Mouse (Mus musculus) neural tube, embryonic 14.5 days (tissue): Measurements from ENCODE around the gene Panx1. TPM values are rescaled to one million over a fixed set of nuclear protein-coding genes. Genes with fewer than 3 reads are reported as not detected.

Experiments
- ATAC-seq: fragments of 200-750 bp; cut with Nextera tagmentation; 2 replicates; pipeline ENCODE4 v1.8.0; 2017; ENCODE audit warnings: low read depth, mild to moderate bottlenecking, moderate TSS enrichment, moderate library complexity
- H3K27ac ChIP-seq: fragments of 300-500 bp; sonication (generic); 2 replicates; pipeline ENCODE4 v1.5.1; 2014; ENCODE audit warnings: low read depth, mild to moderate bottlenecking, control low read depth, low read length, moderate library complexity, mixed read lengths
- H3K27me3 ChIP-seq: fragments of 300-500 bp; sonication (generic); 2 replicates; pipeline ENCODE4 v1.6.1; 2014; ENCODE audit warnings: low read length; ENCODE audit not compliant: control insufficient read depth, insufficient read depth
- H3K36me3 ChIP-seq: fragments of 300-500 bp; sonication (generic); 2 replicates; pipeline ENCODE4 v1.6.1; 2014; ENCODE audit warnings: low read length, mixed read lengths; ENCODE audit not compliant: control insufficient read depth, insufficient read depth
- H3K4me1 ChIP-seq: fragments of 300-500 bp; sonication (generic); 2 replicates; pipeline ENCODE4 v1.6.1; 2014; ENCODE audit warnings: low read length; ENCODE audit not compliant: control insufficient read depth, insufficient read depth
- H3K4me2 ChIP-seq: fragments of 300-500 bp; sonication (generic); 2 replicates; pipeline ENCODE4 v1.6.1; 2014; ENCODE audit warnings: mild to moderate bottlenecking, low read depth, low read length, control low read depth
- H3K4me3 ChIP-seq: fragments of 300-500 bp; sonication (generic); 2 replicates; pipeline ENCODE4 v1.5.1; 2014; ENCODE audit warnings: low read depth, low read length, control low read depth, mixed read lengths
- H3K9ac ChIP-seq: fragments of 300-500 bp; sonication (generic); replicated peaks from 2 replicates; pipeline ENCODE4 v1.6.1; 2014; ENCODE audit warnings: low read depth, mild to moderate bottlenecking, control low read depth, low read length, mixed read lengths
- H3K9me3 ChIP-seq: fragments of 300-500 bp; sonication (generic); 2 replicates; pipeline ENCODE4 v1.6.1; 2016; ENCODE audit warnings: low read length; ENCODE audit not compliant: control insufficient read depth
- WGBS: fragments of 180-500 bp; shearing (Covaris S2); extraction: QIAGEN DNeasy Blood & Tissue Kit; methylation state at CpG from one replicate; pipeline ENCODE4 v1.1.7; 2014; 5-methylcytosine and 5-hydroxymethylcytosine counted together
- polyA plus RNA-seq: library from polyadenylated mRNA; unstranded; fragments of >200 nt; fragmentation: Nextera tagmentation; extraction: Ambion mirVana; gene quantifications from 2 replicates; pipeline ENCODE4 v1.2.1, GENCODE M21; 2014

Gene Panx1
- polyA plus RNA-seq, 1 experiment from 2014 or later, result 211 TPM

- ATAC-seq, result no peak
- no peaks in the 10 kb centered on the region for H3K36me3 ChIP-seq
- 86% methylated on average over 1 of the region's 1 CpGs for WGBS
- no peak overlapping the region for H3K4me2 ChIP-seq
- H3K27ac ChIP-seq, result no peak overlapping the region
- no peak overlapping the region for H3K9ac ChIP-seq
- H3K9me3 ChIP-seq, result no peaks in the 10 kb centered on the region
- no peaks in the 10 kb centered on the region for H3K27me3 ChIP-seq
- H3K4me1 ChIP-seq, result no peaks in the 10 kb centered on the region
- no peak overlapping the region for H3K4me3 ChIP-seq
Measured at GRCm38 (mm10) chr9:14967598-14967997, 77.7 kb downstream of the Panx1 start.

- no peaks in the 10 kb centered on the region for H3K36me3 ChIP-seq
- no peak overlapping the region for H3K9ac ChIP-seq
- no peak overlapping the region for H3K4me3 ChIP-seq
- ATAC-seq, result no peak
- H3K27me3 ChIP-seq, result no peaks in the 10 kb centered on the region
- no peak overlapping the region for H3K27ac ChIP-seq
- no peak overlapping the region for H3K4me2 ChIP-seq
- 59% methylated on average over 4 of the region's 4 CpGs for WGBS
- no peaks in the 10 kb centered on the region for H3K4me1 ChIP-seq
- no peaks in the 10 kb centered on the region for H3K9me3 ChIP-seq
Measured at GRCm38 (mm10) chr9:14966787-14967186, 78.5 kb downstream of the Panx1 start.

GRCm38 (mm10) chr9:14965368-14965767 is 79.9 kb downstream of the Panx1 start:
- Histone ChIP-seq H3K27me3 (no peaks in the 10 kb centered on the region), H3K4me2 (no peak overlapping the region), H3K4me1 (no peaks in the 10 kb centered on the region), H3K27ac (no peak overlapping the region), H3K9me3 (no peaks in the 10 kb centered on the region), H3K9ac (no peak overlapping the region), H3K4me3 (no peak overlapping the region), H3K36me3 (no peaks in the 10 kb centered on the region)
- ATAC-seq, result no peak

- Histone ChIP-seq H3K9ac (no peak overlapping the region), H3K4me1 (no peaks in the 10 kb centered on the region), H3K27me3 (no peaks in the 10 kb centered on the region), H3K27ac (no peak overlapping the region), H3K9me3 (no peaks in the 10 kb centered on the region), H3K36me3 (no peaks in the 10 kb centered on the region), H3K4me3 (no peak overlapping the region), H3K4me2 (no peak overlapping the region)
- ATAC-seq, result no peak
- 77% methylated on average over 1 of the region's 1 CpGs for WGBS
Measured at GRCm38 (mm10) chr9:14962769-14963168, 82.5 kb downstream of the Panx1 start.

GRCm38 (mm10) chr9:14954659-14955058 is 90.6 kb downstream of the Panx1 start:
- H3K27me3 ChIP-seq, result no peaks in the 10 kb centered on the region
- H3K4me2 ChIP-seq, result no peak overlapping the region
- H3K4me1 ChIP-seq, result no peaks in the 10 kb centered on the region
- H3K9ac ChIP-seq, result no peak overlapping the region
- H3K36me3 ChIP-seq, result no peaks in the 10 kb centered on the region
- H3K27ac ChIP-seq, result no peak overlapping the region
- no peak overlapping the region for H3K4me3 ChIP-seq
- WGBS, result 57% methylated on average over 1 of the region's 1 CpGs
- ATAC-seq, result no peak
- no peaks in the 10 kb centered on the region for H3K9me3 ChIP-seq

Other genes with a start within 250 kb of the Panx1 start
- gene Gpr83, start 185.3 kb downstream of the Panx1 start, polyA plus RNA-seq, result 0.54 and 0.75 TPM in 2 replicates
- gene Izumo1r, start 141.5 kb downstream of the Panx1 start, polyA plus RNA-seq, result not detected in 2 replicates
- gene Hephl1, start 66.6 kb upstream of the Panx1 start, polyA plus RNA-seq, result 0.07 TPM in 1 of 2 replicates, not detected in the other
- 32.9 and 41.8 TPM in 2 replicates for gene Vstm5, start 193.6 kb upstream of the Panx1 start, polyA plus RNA-seq
- 33.0 and 41.8 TPM in 2 replicates for gene Med17, start 234.5 kb upstream of the Panx1 start, polyA plus RNA-seq